Mouse (Mus musculus) embryo, embryonic 9.5 days (tissue): ENCODE data around the gene Lrr1.
"Not testable (repeated sequence)": the region's sequence is repeated elsewhere in the genome, so short reads cannot be mapped to it uniquely, and the experiment has no call there.

Source experiments
- DNase-seq: peaks from one replicate; pipeline ENCODE4 v3.0.0-alpha.2; 2017; ENCODE audit errors: extremely low spot score

Gene Lrr1

GRCm38 (mm10) chr12:69163586-69163985 lies 5.0 kb upstream of the Lrr1 start:
- not testable (repeated sequence) for DNase-seq

- DNase-seq: no peak
These were observed 3.7 kb upstream of the Lrr1 start for GRCm38 (mm10) chr12:69164904-69165303.

GRCm38 (mm10) chr12:69166861-69167581 lies 1.6 kb upstream of the Lrr1 start:
- DNase-seq: not testable (repeated sequence)

GRCm38 (mm10) chr12:69167656-69168460 lies 756 bp upstream of the Lrr1 start:
- no peak for DNase-seq

GRCm38 (mm10) chr12:69171307-69171706 lies 2.7 kb downstream of the Lrr1 start:
- DNase-seq: no peak

- no peak for DNase-seq
These were observed 7.4 kb downstream of the Lrr1 start for GRCm38 (mm10) chr12:69175975-69176374.

GRCm38 (mm10) chr12:69177526-69177925 lies 8.9 kb downstream of the Lrr1 start:
- DNase-seq: no peak

GRCm38 (mm10) chr12:69179371-69179770 lies 10.8 kb downstream of the Lrr1 start:
- DNase-seq: no peak

GRCm38 (mm10) chr12:69181800-69182199 lies 13.2 kb downstream of the Lrr1 start:
- no peak for DNase-seq

- DNase-seq: peak; percentile 96
These were observed 15.1 kb downstream of the Lrr1 start, which contains the start of the genes Rpl36al and Mgat2 for GRCm38 (mm10) chr12:69183583-69184308. Rpl36al (minus strand) TSS chr12:69184083. Mgat2 (plus strand) TSS chr12:69184157.

GRCm38 (mm10) chr12:69184342-69185295 lies 16.0 kb downstream of the Lrr1 start:
- DNase-seq: no peak

GRCm38 (mm10) chr12:69185371-69185770 lies 16.8 kb downstream of the Lrr1 start:
- DNase-seq: no peak

GRCm38 (mm10) chr12:69186811-69187471 lies 18.3 kb downstream of the Lrr1 start:
- no peak for DNase-seq

GRCm38 (mm10) chr12:69190074-69190473 lies 21.5 kb downstream of the Lrr1 start:
- no peak for DNase-seq

- DNase-seq: no peak
These were observed 21.9 kb downstream of the Lrr1 start for GRCm38 (mm10) chr12:69190522-69190921.

- DNase-seq: no peak
These were observed 22.8 kb downstream of the Lrr1 start for GRCm38 (mm10) chr12:69191396-69191795.

- DNase-seq: no peak
These were observed 24.0 kb downstream of the Lrr1 start for GRCm38 (mm10) chr12:69192637-69193036.

- DNase-seq: no peak
These were observed 28.1 kb downstream of the Lrr1 start, which contains the start of gene Gm49383 for GRCm38 (mm10) chr12:69196444-69197377. Gm49383 (minus strand) TSS chr12:69197104.
